Mouse (Mus musculus): ENCODE results near the gene Dazl. TPM values are rescaled to one million over a fixed set of nuclear protein-coding genes. Genes with fewer than 3 reads are reported as not detected.

Gene Dazl
- polyA plus RNA-seq, 1 experiment from 2014 or later, result not detected

- Histone ChIP-seq H3K4me3 (ENCODE audit: low read depth, low read length) (no peak overlapping the region), H3K27ac (ENCODE audit: low read length) (peak overlapping the region; percentile 6; the same call in 1 of the 2 replicates), H3K9me3 (ENCODE audit: low read length) (no peaks in the 10 kb centered on the region), H3K4me2 (replicated peaks; ENCODE audit: low read depth, low read length) (no peak overlapping the region), H3K36me3 (ENCODE audit: insufficient read depth, low read length) (no peaks in the 10 kb centered on the region), H3K4me1 (ENCODE audit: insufficient read depth, low read depth, low read length) (no peaks in the 10 kb centered on the region), H3K9ac (replicated peaks; ENCODE audit: low read depth) (no peak overlapping the region), H3K27me3 (replicated peaks; ENCODE audit: insufficient read depth, low read length) (no peaks in the 10 kb centered on the region)
- TF ChIP-seq EP300 (IDR thresholded peaks at IDR 0.05) (peak; percentile 59), CTCF (IDR thresholded peaks at IDR 0.05) (peak; percentile 18; the same call in 1 of the 2 replicates)
- peak; percentile 57 for DNase-seq (ENCODE audit: low spot score)
- WGBS, result 56% methylated on average over 8 of the region's 8 CpGs
- peak; percentile 88 for ATAC-seq
Measured at GRCm38 (mm10) chr17:50331171-50332011, 38.0 kb upstream of the Dazl start.

GRCm38 (mm10) chr17:50330245-50330644 lies 36.8 kb upstream of the Dazl start:
- DNase-seq (ENCODE audit: low spot score) (no peak), ATAC-seq (no peak)
- no peaks in the 10 kb centered on the region for H3K27me3 ChIP-seq (replicated peaks; ENCODE audit: insufficient read depth, low read length)
- TF ChIP-seq EP300 (IDR thresholded peaks at IDR 0.05) (no peak), CTCF (IDR thresholded peaks at IDR 0.05) (no peak)
- H3K4me2 ChIP-seq (replicated peaks; ENCODE audit: low read depth, low read length), result no peak overlapping the region
- no peak overlapping the region for H3K27ac ChIP-seq (ENCODE audit: low read length)
- no peak overlapping the region for H3K9ac ChIP-seq (replicated peaks; ENCODE audit: low read depth)
- H3K4me3 ChIP-seq (ENCODE audit: low read depth, low read length), result no peak overlapping the region
- 71% methylated on average over 1 of the region's 1 CpGs for WGBS
- no peaks in the 10 kb centered on the region for H3K36me3 ChIP-seq (ENCODE audit: insufficient read depth, low read length)
- H3K4me1 ChIP-seq (ENCODE audit: insufficient read depth, low read depth, low read length), result no peaks in the 10 kb centered on the region
- H3K9me3 ChIP-seq (ENCODE audit: low read length), result no peaks in the 10 kb centered on the region

- no peaks in the 10 kb centered on the region for H3K27me3 ChIP-seq (replicated peaks; ENCODE audit: insufficient read depth, low read length)
- H3K4me1 ChIP-seq (ENCODE audit: insufficient read depth, low read depth, low read length), result no peaks in the 10 kb centered on the region
- no peak overlapping the region for H3K9ac ChIP-seq (replicated peaks; ENCODE audit: low read depth)
- no peak overlapping the region for H3K4me3 ChIP-seq (ENCODE audit: low read depth, low read length)
- no peak overlapping the region for H3K27ac ChIP-seq (ENCODE audit: low read length)
- no peak for ATAC-seq
- DNase-seq (ENCODE audit: low spot score), result no peak
- H3K9me3 ChIP-seq (ENCODE audit: low read length), result no peaks in the 10 kb centered on the region
- H3K4me2 ChIP-seq (replicated peaks; ENCODE audit: low read depth, low read length), result no peak overlapping the region
- WGBS, result 75% methylated on average over 4 of the region's 4 CpGs
- TF ChIP-seq EP300 (IDR thresholded peaks at IDR 0.05) (no peak), CTCF (IDR thresholded peaks at IDR 0.05) (no peak)
- H3K36me3 ChIP-seq (ENCODE audit: insufficient read depth, low read length), result no peaks in the 10 kb centered on the region
Measured at GRCm38 (mm10) chr17:50324658-50325057, 31.2 kb upstream of the Dazl start.

DNA sequence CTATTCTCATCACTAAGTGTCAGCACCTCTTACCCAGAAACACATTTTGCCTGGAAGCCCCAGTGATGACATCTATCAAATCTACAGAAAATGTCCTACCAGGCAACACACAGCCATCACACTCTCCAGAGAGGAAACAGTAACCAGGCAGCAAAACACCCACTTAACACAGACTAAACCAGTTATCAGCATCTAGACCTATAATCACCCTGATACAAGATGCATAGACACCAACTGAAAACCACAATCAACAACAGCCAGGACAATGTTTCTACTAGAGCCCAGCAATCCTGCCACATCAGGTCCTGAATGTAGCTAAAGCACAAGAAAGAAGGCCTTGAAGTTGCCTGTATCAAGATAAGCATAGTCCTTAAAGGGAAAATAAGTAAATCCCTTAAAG lies 25.4 kb upstream of the Dazl start:
- Histone ChIP-seq H3K36me3 (ENCODE audit: insufficient read depth, low read length) (no peaks in the 10 kb centered on the region), H3K9me3 (ENCODE audit: low read length) (no peaks in the 10 kb centered on the region), H3K4me2 (replicated peaks; ENCODE audit: low read depth, low read length) (no peak overlapping the region), H3K9ac (replicated peaks; ENCODE audit: low read depth) (no peak overlapping the region), H3K4me1 (ENCODE audit: insufficient read depth, low read depth, low read length) (no peaks in the 10 kb centered on the region), H3K4me3 (ENCODE audit: low read depth, low read length) (no peak overlapping the region), H3K27me3 (replicated peaks; ENCODE audit: insufficient read depth, low read length) (no peaks in the 10 kb centered on the region), H3K27ac (ENCODE audit: low read length) (no peak overlapping the region)
- TF ChIP-seq CTCF (IDR thresholded peaks at IDR 0.05), result no peak
- TF ChIP-seq EP300 (IDR thresholded peaks at IDR 0.05), result no peak
- ATAC-seq, result no peak
- no peak for DNase-seq (ENCODE audit: low spot score)

- Histone ChIP-seq H3K9ac (replicated peaks; ENCODE audit: low read depth) (no peak overlapping the region), H3K27ac (ENCODE audit: low read length) (no peak overlapping the region), H3K27me3 (replicated peaks; ENCODE audit: insufficient read depth, low read length) (no peaks in the 10 kb centered on the region), H3K9me3 (ENCODE audit: low read length) (no peaks in the 10 kb centered on the region), H3K4me3 (ENCODE audit: low read depth, low read length) (no peak overlapping the region), H3K4me1 (ENCODE audit: insufficient read depth, low read depth, low read length) (no peaks in the 10 kb centered on the region), H3K4me2 (replicated peaks; ENCODE audit: low read depth, low read length) (no peak overlapping the region), H3K36me3 (ENCODE audit: insufficient read depth, low read length) (no peaks in the 10 kb centered on the region)
- no peak for DNase-seq (ENCODE audit: low spot score)
- 50% methylated on average over 11 of the region's 11 CpGs for WGBS
- no peak for ATAC-seq
- TF ChIP-seq CTCF (IDR thresholded peaks at IDR 0.05), result no peak
- no peak for TF ChIP-seq EP300 (IDR thresholded peaks at IDR 0.05)
Measured at GRCm38 (mm10) chr17:50316216-50317150, 23.0 kb upstream of the Dazl start.

DNA sequence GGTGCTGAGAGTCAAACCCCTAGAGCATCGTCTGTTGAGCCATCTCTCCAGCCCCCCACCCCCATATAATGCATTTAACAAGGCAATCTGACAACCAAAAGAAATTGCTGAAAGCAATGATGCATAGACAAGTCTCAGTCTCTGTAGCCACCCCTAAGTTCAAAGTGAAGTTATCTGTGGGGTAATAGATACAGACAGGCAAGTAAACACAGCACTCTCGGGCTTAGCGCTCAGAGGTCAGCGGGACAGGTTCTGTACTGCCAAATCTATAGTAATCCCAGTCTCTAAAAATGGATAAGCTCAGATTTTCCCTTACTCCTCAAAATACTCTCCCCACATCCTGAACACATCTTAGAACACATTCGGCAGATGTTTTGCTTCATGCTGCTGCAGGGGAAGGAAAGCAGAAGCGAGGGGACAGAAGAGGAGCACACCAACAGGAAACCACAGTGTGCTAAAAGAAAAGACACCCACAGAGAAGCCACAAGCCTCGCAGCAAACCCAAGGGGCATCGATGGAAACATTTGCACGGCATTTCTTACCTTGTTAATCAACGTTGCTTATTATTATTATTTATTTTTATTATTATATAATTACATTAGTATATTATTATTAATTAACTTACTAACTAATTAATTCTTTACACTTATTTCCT lies 16.8 kb upstream of the Dazl start:
- Histone ChIP-seq H3K9ac (replicated peaks; ENCODE audit: low read depth) (no peak overlapping the region), H3K36me3 (ENCODE audit: insufficient read depth, low read length) (no peaks in the 10 kb centered on the region), H3K27ac (ENCODE audit: low read length) (no peak overlapping the region), H3K4me1 (ENCODE audit: insufficient read depth, low read depth, low read length) (no peaks in the 10 kb centered on the region), H3K9me3 (ENCODE audit: low read length) (no peaks in the 10 kb centered on the region), H3K27me3 (replicated peaks; ENCODE audit: insufficient read depth, low read length) (no peaks in the 10 kb centered on the region), H3K4me3 (ENCODE audit: low read depth, low read length) (no peak overlapping the region), H3K4me2 (replicated peaks; ENCODE audit: low read depth, low read length) (no peak overlapping the region)
- ATAC-seq (no peak), DNase-seq (ENCODE audit: low spot score) (no peak)
- TF ChIP-seq EP300 (IDR thresholded peaks at IDR 0.05) (no peak), CTCF (IDR thresholded peaks at IDR 0.05) (no peak)
- 50% methylated on average over 10 of the region's 10 CpGs for whole genome bisulfite sequencing

Measured in lung, postnatal 0 days (tissue).